Mouse (Mus musculus): ENCODE measurements at regions not wholly inside any gene's neighbourhood (a gene's known extent, or its start where the extent isn't known, plus 50 kb on each side); places are given as distances from the start of the nearest gene placed in this dataset.

GRCm38 (mm10) chr6:11773992-11774391 is 133.3 kb downstream of the Ndufa4 start:
- TF ChIP-seq GATA1 (IDR thresholded peaks at IDR 0.05; ENCODE audit: borderline replicate concordance, low read length) (no peak), CTCF (IDR thresholded peaks at IDR 0.05; ENCODE audit: low read depth, low read length) (no peak)

Measured in G1E (cell line).